Mouse (Mus musculus): ENCODE results near the gene Epb41l5.

Epb41l5 gene

DNA sequence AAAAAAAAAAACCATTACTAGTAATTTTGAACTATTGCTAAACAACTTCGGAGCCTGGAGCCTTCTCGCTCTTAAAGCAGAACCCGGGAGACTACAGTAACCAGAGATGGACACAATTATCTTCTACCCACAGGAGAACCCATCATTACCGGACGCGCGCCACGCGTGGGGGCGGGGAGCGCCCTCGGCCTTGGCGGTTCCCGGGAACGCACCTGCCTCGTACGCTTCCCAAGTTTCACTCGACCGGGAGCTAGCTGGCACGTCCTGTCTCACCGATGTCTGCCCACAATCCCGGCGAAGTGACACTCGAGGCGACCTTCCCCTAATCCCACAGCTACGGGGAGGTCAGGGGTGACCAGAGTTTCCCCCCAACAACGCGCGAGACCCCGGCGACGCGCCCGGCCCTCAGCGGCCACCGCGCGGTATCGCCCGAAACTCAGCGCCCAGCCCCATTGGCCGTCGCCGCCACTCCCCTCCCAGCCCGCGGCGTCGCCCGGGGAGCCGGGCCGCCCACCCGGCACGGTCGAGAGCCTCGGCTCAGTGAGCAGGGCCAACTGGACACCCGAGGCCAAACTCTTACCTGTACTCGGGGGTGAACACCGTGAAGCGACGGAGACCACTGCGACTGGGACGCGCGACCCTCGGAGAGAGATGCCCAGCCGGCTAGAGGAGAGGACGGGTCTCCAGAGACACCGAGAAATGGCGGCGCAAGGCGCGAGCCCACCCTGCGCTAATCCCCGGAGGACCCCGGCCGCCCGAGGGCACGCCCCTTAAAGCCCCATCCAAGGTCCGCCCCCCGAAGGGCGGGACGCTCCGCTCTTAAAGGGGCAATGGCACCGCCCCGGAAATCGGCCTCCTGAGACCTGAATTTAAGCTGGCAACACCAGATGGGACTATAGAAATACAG lies at the start of gene Epb41l5:
Epb41l5 (minus strand) TSS at position 796 of the 907 bp plus-strand sequence.
- CTCF ChIA-PET, result interaction anchor here (0.6 kb wide), 1 partner anchor 97 kb away, joined by 3 read pairs; no protein-coding TSS in a partner anchor

DNA sequence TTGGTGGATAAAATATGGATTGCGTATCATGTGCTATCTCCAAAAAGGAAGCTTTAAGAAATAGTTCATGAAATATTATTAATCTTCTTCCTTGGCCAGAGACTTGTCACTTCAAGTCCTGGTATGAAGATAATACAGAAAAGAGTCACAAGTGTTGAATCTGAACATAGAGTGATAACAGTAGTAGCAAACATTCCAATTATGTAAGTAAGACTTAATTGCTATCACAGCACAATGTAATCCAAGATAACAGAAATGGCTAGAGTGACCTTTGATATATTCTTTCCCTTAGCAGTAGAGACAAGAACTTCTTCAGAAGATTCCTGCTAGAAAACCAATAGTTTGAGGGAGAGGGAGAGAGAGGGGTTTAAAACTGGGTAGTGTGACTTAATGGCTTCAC lies 48.1 kb upstream of the Epb41l5 start:
- CTCF ChIA-PET, result no interaction called here

DNA sequence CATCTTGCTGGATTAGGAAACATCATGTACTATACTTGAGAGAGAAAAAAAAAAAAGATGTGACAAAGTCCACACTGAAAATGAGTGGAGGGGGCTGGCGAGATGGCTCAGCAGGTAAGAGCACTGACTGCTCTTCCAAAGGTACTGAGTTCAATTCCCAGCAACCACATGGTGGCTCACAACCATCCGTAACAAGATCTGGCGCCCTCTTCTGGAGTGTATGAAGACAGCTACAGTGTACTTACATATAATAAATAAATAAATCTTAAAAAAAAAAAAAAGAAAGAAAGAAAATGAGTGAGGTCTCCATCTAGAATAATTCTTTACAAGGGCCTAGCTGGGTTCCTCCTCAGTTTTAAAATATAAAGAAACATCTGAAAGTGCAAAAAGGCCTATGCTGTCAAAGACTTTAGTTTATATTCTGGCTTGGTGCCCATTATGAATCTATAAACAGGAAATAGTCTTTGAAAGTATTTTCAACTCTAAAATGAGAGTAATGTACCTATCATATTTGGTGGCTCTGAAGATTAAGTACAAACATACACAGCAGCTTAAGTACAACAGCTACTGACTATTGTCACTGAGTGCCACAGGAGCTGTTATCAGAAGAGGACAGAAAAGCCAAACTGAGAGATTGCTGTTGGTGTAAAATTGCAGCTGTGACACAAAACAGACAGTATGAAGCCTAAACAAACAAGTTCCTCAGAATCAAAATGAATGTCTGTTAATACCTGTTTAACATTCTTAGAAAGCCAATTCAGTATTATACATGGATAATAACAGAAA lies 37.2 kb upstream of the Epb41l5 start:
- CTCF ChIA-PET, result interaction anchor here (0.5 kb wide), 1 partner anchor 9 kb away, joined by 15 read pairs; no protein-coding TSS in a partner anchor

DNA sequence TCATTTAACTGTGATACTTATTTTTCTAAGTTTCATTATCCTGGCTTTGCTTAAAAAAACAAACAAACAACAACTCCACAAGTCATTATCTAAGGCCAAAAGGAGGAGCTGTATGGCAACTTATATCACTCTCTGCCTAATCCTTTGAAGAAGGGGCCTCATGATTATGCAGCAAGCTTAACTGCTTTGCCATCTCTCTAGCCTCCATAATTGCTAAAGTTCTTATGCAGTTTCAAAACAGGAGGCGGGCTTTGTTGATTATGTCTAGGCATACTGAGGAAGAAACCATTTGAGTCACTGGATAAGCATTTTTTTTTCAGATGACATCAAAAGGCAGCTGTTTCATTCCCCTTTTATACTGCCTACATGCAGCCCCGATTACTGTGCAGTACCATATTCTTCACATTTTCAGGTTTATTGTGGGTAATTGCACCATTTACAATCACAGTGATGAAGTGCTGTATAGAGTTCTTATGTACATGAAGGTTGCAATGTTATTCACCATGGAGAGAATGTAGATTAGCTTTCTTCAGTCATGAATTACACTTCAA lies 32.9 kb upstream of the Epb41l5 start:
- CTCF ChIA-PET, result no interaction called here

DNA sequence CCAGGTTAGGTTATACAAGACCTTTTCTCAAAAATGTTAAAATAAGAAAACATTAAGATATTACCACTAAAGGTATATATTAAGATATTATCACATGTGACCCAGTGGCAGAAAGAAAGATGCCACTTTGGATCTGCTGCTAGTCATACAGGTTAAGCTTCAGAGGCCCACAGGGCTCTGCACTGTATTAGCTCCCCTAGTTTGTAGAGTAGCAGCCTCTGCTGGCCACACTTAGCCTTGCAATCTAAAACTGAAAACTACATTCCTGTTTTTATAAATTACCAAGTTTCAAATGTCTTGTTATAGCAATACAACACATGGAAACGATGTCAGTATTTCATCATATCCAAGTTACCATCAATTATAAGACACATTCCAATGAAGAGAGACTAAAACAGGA lies 26.2 kb upstream of the Epb41l5 start:
- CTCF ChIA-PET, result interaction anchor here (0.7 to 0.9 kb wide), 2 partner anchors 125 to 229 kb away, joined by 3 to 6 read pairs; no protein-coding TSS in a partner anchor

GRCm38 (mm10) chr1:119666904-119667303 lies 18.1 kb upstream of the Epb41l5 start:
- CTCF ChIA-PET, result interaction anchor here (0.5 kb wide), 1 partner anchor 184 kb away, joined by 4 read pairs; no protein-coding TSS in a partner anchor

DNA sequence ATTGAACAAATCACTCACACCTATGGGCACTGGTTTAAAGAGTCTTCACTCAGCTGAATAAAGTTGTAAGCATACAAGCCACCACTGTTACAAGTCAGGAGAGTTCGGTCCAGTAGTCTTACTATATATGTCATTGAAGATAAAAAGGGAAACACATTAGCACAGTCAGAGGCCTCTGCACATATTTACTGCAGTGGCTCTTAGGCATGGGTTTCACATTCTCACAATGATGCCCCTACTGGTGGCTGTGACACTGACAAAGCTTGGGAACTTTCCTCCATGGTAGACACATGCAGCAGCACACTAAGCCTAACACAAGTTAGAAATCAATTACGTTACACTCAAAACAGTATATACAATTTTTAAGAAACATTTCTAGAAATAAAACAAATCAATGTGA lies 5.5 kb upstream of the Epb41l5 start:
- CTCF ChIA-PET, result no interaction called here

- CTCF ChIA-PET, result no interaction called here
These were observed 1.6 kb upstream of the Epb41l5 start for GRCm38 (mm10) chr1:119650386-119650785.

GRCm38 (mm10) chr1:119649627-119650026 lies 827 bp upstream of the Epb41l5 start:
- CTCF ChIA-PET, result no interaction called here

- CTCF ChIA-PET, result no interaction called here
These were observed 2.4 kb downstream of the Epb41l5 start for GRCm38 (mm10) chr1:119646356-119646755.

DNA sequence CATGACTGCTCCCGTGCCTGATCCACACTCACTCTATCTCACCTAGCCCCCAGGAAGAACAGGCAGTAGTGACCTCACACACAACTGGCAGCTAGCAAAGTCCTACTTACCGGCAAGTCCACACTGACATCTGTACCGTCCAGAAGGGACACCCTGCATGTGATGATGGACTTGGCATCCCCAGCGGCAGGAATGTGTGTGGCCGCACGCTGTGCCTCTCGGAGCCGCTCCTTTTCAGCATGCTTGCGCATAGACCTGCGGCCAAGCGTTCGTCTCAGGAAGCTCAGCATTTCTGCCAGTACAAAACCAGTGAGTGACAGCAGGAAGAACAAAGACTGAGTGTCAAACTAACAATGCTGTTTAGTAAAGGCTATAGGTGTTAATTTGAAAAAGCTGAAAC lies 6.4 kb downstream of the Epb41l5 start:
- CTCF ChIA-PET, result no interaction called here

- CTCF ChIA-PET, result interaction anchor here (0.6 kb wide), 2 partner anchors 68 to 416 kb away, joined by 4 read pairs; no protein-coding TSS in a partner anchor
These were observed 7.5 kb downstream of the Epb41l5 start for GRCm38 (mm10) chr1:119641090-119641812.

DNA sequence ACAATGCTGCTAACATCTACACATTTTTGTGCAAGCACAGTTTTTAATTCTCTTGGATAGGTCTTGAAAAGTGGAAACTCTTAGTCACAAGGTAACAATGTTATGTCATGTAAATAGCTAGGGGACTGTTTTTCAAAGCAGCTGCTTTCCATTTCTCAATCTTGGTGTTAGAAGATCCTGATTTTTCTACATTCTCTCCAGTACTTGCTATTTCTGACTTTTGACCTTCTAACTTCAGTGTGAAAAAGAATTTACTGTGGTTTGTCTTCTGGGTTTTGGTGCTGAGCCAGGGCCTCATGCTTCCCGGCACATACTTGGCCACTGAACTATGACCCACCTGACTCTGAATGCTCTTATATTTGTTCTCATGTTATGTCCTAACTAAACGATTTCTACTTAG lies 8.8 kb downstream of the Epb41l5 start:
- CTCF ChIA-PET, result no interaction called here

- CTCF ChIA-PET, result no interaction called here
These were observed 11.4 kb downstream of the Epb41l5 start for GRCm38 (mm10) chr1:119637188-119638023.

DNA sequence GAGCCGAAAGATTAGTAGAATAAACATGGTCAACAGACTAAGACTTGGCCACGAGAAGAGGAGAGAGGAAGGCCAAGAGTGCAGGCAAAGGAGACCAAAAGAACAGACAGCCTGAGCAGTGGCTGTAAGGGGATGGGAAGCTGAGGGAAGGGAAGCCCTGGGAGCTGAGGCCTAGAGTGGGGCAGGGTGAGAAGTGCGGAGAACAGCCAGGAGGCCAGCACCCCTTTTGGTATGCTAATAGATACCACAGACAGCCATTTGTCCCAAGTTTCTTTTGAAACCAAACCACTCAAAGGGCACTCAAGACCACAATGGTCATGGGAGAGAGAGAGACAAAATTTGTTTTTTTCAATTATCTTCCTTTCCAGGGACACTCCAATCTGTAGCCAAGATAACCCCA lies 14.1 kb downstream of the Epb41l5 start:
- CTCF ChIA-PET, result no interaction called here

- CTCF ChIA-PET, result no interaction called here
These were observed 18.4 kb downstream of the Epb41l5 start for GRCm38 (mm10) chr1:119630428-119630827.

GRCm38 (mm10) chr1:119626837-119627236 lies 22.0 kb downstream of the Epb41l5 start:
- CTCF ChIA-PET, result no interaction called here

DNA sequence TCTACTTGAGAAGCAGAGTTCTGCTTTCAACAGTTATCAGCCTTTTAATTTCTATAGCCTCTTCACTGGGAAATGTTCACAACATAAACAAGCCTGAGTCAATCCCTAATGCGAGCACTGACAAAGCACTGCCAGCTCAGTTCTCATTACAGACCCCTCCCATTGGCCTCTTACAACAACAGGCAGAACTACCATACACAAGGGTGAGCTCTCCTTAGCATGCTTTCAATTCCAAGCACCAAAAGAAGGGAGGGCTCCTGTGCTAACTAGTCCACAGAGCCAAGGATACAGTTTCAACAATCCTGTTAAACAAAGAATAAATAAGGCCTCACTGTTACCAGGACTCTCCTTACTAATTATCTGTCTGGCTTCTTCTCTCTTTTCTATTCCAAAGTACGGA lies 24.4 kb downstream of the Epb41l5 start:
- CTCF ChIA-PET, result no interaction called here

- CTCF ChIA-PET, result no interaction called here
These were observed 43.4 kb downstream of the Epb41l5 start for GRCm38 (mm10) chr1:119605396-119605795.

GRCm38 (mm10) chr1:119602448-119602847 lies 46.4 kb downstream of the Epb41l5 start:
- CTCF ChIA-PET, result interaction anchor here (0.8 kb wide), 1 partner anchor 33 kb away, joined by 7 read pairs; no protein-coding TSS in a partner anchor

GRCm38 (mm10) chr1:119598855-119599254 lies 49.9 kb downstream of the Epb41l5 start:
- CTCF ChIA-PET, result no interaction called here
